Mouse (Mus musculus) T-helper 2 cell (primary cell): ENCODE measurements at regions not wholly inside any gene's neighbourhood (a gene's known extent, or its start where the extent isn't known, plus 50 kb on each side); places are given as distances from the start of the nearest gene placed in this dataset.

Source experiments
- in situ Hi-C: fragments of 300-600 bp; cut with MboI, MseI; formaldehyde crosslinking; loops from one replicate; pipeline ENCODE4 v1.15.1; 2025; ENCODE audit warnings: high pct_unique_total_duplicates

DNA sequence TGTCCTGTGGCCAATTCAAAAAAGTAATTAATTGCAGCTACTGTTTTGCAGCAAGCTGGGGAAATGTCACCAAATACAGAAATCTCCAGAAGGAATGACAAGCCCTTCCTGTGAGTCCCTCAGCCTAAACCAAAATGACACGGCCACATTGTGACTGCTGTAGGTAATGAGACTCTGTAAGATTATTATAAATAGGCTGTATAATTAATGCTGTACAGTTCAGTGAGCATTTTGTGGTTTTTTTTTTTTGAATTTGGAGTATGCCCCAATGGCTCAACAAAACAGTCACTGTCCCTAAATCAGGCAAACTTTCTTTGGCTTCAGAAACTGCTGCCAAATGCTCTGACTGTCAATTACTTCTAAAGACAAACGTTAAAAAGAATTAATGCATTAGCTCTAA lies 615.9 kb upstream of the Sema6d start:
- in situ Hi-C loops, result no loop called here

DNA sequence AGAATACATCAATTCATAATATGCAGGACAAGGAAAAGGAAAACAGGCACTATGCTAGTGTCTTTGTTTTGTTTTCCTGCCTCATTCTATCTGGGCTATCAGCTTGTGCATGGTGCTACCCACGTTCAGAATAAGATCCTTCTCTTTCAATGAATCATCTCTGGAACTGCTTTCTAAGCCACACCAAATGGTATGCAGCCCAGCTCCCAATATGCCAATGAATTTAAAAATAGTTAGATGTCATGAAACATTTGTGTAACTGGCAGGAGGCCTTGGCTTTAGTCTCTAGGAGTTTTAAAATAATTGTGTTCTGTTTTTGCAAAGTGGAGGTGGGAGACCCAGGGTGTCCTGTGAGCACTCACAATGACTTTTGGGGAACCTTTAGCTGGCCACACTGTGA lies 603.1 kb upstream of the Sema6d start:
- in situ Hi-C loops, result no loop called here

DNA sequence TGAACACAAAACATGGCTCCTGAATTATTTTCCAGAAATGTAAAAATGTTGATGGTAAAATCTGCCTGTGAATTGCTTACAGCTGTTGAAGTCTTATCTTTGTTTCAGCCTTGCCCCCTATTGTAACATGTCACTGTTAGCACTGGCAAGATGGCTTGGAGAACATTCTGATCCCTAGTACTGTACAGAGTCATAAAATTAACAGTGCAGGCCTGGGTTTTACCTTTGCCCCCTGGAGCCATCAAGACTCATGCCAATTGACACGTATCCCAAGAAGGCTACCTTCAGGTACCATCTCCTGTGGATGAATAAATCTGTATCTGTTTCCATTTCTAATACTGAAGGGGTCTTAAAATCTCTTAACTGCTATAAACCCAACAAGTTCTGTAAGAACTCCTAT lies 583.6 kb upstream of the Sema6d start:
- in situ Hi-C loops, result no loop called here

DNA sequence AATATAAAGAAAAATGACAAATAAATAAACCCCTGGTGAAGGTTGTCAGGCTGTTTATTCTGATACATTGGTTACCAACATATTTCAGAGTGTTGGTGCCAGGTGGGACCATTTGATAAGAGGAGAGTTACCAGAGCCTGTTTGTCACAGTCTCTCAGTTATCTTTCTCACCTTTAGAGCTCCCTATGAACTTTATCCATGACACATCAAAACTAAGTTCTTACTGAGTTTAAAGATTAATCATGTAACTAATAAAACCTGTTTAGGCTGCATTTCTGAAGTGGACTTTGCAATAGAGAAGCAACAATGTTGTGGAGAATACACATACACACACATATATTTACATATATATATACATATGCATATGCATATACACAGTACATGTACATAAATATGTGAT lies 582.7 kb upstream of the Sema6d start:
- in situ Hi-C loops, result no loop called here

DNA sequence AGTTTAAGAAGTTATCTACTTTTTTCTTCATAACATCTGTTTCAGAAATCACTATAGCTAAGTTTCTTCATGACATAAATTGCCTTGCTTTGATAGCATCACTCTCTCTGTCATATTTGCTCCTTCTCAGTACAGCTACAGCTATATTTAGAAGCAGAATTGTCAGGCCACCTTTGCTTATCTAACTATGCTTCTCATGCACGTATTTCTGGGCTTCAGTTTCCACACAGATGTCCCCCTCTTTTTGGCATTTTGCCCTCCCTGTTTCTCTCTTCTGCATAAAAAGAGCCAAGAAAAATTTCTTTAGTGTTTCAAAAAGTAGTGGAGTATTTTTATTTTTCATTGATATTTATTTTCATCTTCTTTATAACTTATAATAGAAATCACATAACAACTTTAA lies 560.9 kb upstream of the Sema6d start:
- in situ Hi-C loops, result loop anchor here (5.0 kb wide), 1 partner anchor 488 kb away; no protein-coding TSS in a partner anchor

DNA sequence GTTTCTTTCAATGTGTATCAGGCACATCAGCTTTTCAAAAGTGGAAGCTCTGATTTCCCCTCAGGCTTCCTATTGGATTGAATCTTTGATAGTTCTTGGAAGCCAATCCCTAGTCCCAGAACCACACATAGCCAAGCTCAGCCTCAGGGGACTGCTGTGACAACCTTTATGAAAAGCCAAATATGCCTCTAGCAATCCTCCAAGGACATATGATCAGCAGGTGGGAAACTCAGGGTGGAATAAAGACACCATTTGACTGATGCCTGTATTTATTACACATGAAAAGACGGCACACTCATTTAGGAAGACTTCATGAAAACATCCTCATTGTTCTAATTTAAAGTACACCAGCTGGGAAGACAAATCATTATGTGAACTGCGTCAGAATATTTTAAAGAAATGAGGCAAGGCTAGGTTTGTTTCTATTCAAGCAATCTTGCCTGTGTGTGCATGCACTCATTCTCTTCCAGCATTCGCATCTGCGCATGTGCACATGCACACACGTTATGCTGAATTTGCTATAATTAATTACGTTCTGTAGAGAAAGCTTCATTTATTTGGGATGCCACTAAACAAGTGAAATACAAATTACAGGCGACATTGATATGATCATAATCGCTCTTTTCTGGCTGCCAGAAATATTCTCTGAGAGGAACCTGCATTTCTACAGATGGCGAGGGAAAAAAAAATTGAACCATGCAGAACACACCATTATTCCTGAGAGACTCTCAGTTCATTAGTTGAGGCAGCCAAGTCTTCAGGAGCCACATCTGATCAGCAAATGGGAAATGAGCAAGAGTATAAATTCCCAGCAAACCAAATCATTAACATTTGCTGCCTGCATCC lies 556.6 kb upstream of the Sema6d start:
- in situ Hi-C loops, result no loop called here

DNA sequence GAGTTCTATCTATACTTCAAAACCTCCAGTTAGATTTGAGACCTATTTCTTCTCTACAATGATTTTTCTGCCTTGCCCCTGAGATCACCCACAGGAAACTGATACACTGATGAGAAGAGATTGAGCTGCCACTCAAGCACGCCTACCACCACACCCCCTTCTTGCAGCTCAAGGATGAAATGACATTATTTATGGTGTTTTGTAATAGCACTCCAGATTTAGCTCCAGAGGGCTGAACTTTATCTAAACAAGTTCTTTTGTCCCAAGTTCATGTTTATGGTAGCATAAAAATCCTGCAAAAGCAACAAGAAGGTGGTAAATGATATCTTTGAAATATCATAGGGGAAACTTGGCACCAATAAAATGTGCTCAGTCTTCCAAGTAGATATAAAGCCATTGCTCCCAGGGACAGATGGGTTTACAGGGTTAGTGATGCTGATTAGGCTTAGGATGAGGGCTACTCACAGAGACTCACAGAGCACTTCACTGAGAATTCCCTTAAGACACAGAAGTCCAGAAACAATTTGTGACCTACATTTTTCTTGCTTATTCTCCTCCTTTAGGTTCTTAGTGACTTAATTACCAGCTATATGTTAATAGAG lies 538.4 kb upstream of the Sema6d start:
- in situ Hi-C loops, result no loop called here

DNA sequence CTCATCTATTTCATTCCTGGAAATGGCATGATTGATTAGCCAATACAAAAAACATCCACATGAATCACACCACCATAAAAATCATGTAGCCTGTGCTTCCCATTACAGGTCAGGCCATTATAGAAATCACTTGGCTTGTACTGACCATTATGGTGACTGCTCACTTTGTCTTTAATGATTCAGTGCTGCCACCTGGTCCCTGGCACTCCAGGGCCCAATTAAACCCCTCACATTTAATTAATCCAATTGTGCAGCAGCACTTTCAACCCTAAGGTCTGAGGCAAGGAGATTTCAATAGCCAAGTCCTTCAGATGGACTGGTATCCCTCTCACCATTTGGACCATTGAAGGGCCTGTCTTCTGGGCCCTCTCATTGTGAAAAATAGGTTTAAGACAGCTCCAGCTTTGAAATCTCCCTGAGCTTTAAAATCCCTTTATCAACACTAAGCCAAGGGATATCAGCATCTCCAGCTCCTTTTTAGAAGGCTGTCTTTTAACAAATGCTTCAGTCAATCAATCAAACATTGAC lies 531.6 kb upstream of the Sema6d start:
- in situ Hi-C loops, result no loop called here
